Mouse (Mus musculus): ENCODE results near the gene Creb3.

The Creb3 gene

DNA sequence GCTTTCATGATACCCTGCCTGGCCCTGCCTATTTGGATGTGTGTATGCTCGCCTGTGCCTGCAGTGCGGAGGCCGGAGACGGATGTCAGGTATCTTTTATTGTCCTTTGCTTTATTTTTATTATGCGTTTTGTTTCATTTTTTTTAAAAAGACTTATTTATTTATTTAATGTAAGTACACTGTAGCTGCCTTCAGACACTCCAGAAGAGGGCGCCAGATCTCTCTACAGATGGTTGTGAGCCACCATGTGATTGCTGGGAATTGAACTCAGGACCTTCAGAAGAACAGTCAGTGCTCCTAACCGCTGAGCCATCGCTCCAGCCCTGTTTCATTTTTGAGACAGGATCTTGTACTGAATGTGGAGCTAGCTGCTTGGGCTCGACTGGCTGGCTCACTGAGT, 33.6 kb upstream of the Creb3 start:
- no peak overlapping the region for H3K4me3 ChIP-seq (replicated peaks; ENCODE audit: low read length)
- TF ChIP-seq POU5F1 (IDR thresholded peaks at IDR 0.05; ENCODE audit: borderline replicate concordance, low read length) (no peak), CTCF (conservative IDR thresholded peaks at IDR 0.05; ENCODE audit: low read length) (peak; percentile 54)
- H3K36me3 ChIP-seq (ENCODE audit: insufficient read depth, low read length) = peaks cover 28% of the 10 kb centered on the region
- no peaks in the 10 kb centered on the region for H3K9me3 ChIP-seq (ENCODE audit: low read length)
- H3K27me3 ChIP-seq (ENCODE audit: insufficient read depth, low read length) = peaks cover 24% of the 10 kb centered on the region
- H3K4me1 ChIP-seq (replicated peaks; ENCODE audit: low read depth, low read length) = peaks cover 20% of the 10 kb centered on the region

DNA sequence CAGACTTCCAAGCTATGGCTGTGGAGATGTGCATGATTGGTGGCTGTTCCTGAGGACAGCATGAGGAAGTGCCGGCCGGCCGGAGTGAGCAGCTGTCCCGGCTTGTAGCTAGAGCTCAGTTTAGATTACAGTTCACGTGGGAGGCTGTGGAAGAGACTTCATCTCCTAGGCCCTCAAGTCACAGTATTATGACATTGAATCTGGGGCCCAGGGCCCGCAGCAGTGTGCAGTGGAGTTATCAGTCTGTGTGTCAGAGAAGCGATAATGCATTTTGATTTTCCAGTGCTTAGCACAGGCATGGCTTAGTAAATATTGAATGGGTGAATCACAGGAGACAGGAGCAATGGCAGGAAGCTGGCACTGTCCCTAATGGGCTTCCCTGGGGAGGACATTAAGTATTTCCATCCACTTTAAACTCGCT, 32.0 kb upstream of the Creb3 start:
- no peak for TF ChIP-seq NANOG (IDR thresholded peaks at IDR 0.05; ENCODE audit: borderline replicate concordance, low read length)
- no peak for TF ChIP-seq POU5F1 (IDR thresholded peaks at IDR 0.05; ENCODE audit: borderline replicate concordance, low read length)

DNA sequence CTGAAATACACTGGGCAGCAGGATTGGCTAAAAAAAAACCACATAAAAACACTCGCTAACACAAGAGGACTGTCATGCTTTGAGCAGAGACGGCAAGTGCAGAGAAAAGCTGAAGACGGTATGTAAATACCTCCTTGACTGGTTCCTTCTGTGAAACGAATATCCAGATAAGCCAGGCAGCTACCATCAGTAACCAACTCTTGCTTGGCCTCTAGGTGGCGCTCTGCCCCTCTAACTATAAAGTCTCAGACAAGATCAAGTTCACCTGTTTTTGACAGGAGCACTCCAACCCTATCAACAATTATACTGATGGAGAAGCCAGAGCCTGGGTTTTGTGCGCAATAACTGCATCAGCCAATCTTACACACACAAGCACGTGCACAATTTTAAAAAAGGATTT, 31.6 kb upstream of the Creb3 start:
- Histone ChIP-seq H3K9me3 (ENCODE audit: low read length) (no peaks in the 10 kb centered on the region), H3K27me3 (ENCODE audit: insufficient read depth, low read length) (peaks cover 3% of the 10 kb centered on the region), H3K4me3 (replicated peaks; ENCODE audit: low read length) (no peak overlapping the region), H3K4me1 (replicated peaks; ENCODE audit: low read depth, low read length) (peaks cover 27% of the 10 kb centered on the region), H3K36me3 (ENCODE audit: insufficient read depth, low read length) (peaks cover 47% of the 10 kb centered on the region)
- TF ChIP-seq NANOG (IDR thresholded peaks at IDR 0.05; ENCODE audit: borderline replicate concordance, low read length) = no peak
- TF ChIP-seq CTCF (conservative IDR thresholded peaks at IDR 0.05; ENCODE audit: low read length) = peak; percentile 84

More for the DNA sequence above, 32.0 kb upstream of the Creb3 start:
- Histone ChIP-seq H3K4me3 (replicated peaks; ENCODE audit: low read length) (no peak overlapping the region), H3K27me3 (ENCODE audit: insufficient read depth, low read length) (peaks cover 8% of the 10 kb centered on the region), H3K9me3 (ENCODE audit: low read length) (no peaks in the 10 kb centered on the region), H3K36me3 (ENCODE audit: insufficient read depth, low read length) (peaks cover 43% of the 10 kb centered on the region), H3K4me1 (replicated peaks; ENCODE audit: low read depth, low read length) (peaks cover 22% of the 10 kb centered on the region)

DNA sequence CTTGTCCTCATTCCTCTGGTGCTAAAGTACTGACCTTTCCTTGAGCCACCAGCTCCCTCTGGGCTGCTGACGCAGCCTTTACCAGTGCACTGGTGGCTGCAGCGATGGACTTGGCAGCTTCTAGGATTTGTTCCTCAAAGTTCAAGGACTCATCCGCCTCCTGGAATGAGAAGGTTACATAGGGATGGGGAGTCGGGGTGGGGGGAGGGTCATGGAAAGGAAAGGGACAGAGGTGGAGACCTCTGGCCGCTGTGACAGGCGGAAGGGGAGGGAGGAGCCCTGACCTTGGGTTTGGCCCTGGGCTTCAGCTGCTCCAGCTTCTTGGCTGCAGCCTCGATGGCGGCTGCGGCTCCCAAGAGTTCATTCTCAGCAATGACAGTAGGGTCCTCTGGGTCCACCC, 28.9 kb upstream of the Creb3 start:
- no peak for TF ChIP-seq NANOG (IDR thresholded peaks at IDR 0.05; ENCODE audit: borderline replicate concordance, low read length)
- TF ChIP-seq CTCF (conservative IDR thresholded peaks at IDR 0.05; ENCODE audit: low read length) = no peak
- no peak for TF ChIP-seq POU5F1 (IDR thresholded peaks at IDR 0.05; ENCODE audit: borderline replicate concordance, low read length)
- H3K9me3 ChIP-seq (ENCODE audit: low read length) = peaks cover 2% of the 10 kb centered on the region; the same call in 1 of the 2 replicates
- peaks cover 36% of the 10 kb centered on the region for H3K4me1 ChIP-seq (replicated peaks; ENCODE audit: low read depth, low read length)
- H3K36me3 ChIP-seq (ENCODE audit: insufficient read depth, low read length) = peaks cover 74% of the 10 kb centered on the region
- H3K27me3 ChIP-seq (ENCODE audit: insufficient read depth, low read length) = no peaks in the 10 kb centered on the region
- peak overlapping the region; percentile 57; the same call in 1 of the 2 replicates for H3K4me3 ChIP-seq (replicated peaks; ENCODE audit: low read length)

GRCm38 (mm10) chr4:43535628-43536027, 26.5 kb upstream of the Creb3 start:
- TF ChIP-seq CTCF (conservative IDR thresholded peaks at IDR 0.05; ENCODE audit: low read length) (no peak), NANOG (IDR thresholded peaks at IDR 0.05; ENCODE audit: borderline replicate concordance, low read length) (no peak), POU5F1 (IDR thresholded peaks at IDR 0.05; ENCODE audit: borderline replicate concordance, low read length) (no peak)
- peaks cover 36% of the 10 kb centered on the region for H3K4me1 ChIP-seq (replicated peaks; ENCODE audit: low read depth, low read length)
- H3K4me3 ChIP-seq (replicated peaks; ENCODE audit: low read length) = no peak overlapping the region
- H3K36me3 ChIP-seq (ENCODE audit: insufficient read depth, low read length) = peaks cover 98% of the 10 kb centered on the region
- H3K9me3 ChIP-seq (ENCODE audit: low read length) = peaks cover 26% of the 10 kb centered on the region
- H3K27me3 ChIP-seq (ENCODE audit: insufficient read depth, low read length) = no peaks in the 10 kb centered on the region

DNA sequence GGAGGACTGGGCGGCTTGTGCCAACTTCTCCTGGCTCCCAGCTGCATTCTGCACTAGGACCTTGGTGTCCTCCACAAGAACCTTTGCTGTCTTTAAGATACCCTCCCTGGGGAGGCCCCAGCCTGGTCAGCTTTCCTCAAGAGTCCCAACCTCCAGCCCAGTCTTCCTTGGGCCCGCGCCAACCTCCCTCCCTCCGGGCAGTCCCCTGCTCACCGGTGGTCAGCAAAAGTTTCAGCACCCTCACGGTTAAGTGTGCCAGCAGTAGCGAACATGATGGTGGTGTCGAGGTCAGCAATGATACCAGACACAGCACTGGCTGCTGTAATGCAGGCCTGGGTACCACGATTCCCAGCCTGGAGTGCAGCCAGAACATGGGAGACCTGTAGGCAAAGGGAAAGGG, 26.1 kb upstream of the Creb3 start:
- Histone ChIP-seq H3K27me3 (ENCODE audit: insufficient read depth, low read length) (no peaks in the 10 kb centered on the region), H3K9me3 (ENCODE audit: low read length) (peaks cover 30% of the 10 kb centered on the region), H3K36me3 (ENCODE audit: insufficient read depth, low read length) (peaks cover 98% of the 10 kb centered on the region), H3K4me3 (replicated peaks; ENCODE audit: low read length) (no peak overlapping the region), H3K4me1 (replicated peaks; ENCODE audit: low read depth, low read length) (peaks cover 36% of the 10 kb centered on the region)
- TF ChIP-seq NANOG (IDR thresholded peaks at IDR 0.05; ENCODE audit: borderline replicate concordance, low read length) (no peak), CTCF (conservative IDR thresholded peaks at IDR 0.05; ENCODE audit: low read length) (no peak), POU5F1 (IDR thresholded peaks at IDR 0.05; ENCODE audit: borderline replicate concordance, low read length) (no peak)

- H3K4me1 ChIP-seq (replicated peaks; ENCODE audit: low read depth, low read length) = no peaks in the 10 kb centered on the region
- TF ChIP-seq CTCF (conservative IDR thresholded peaks at IDR 0.05; ENCODE audit: low read length) (no peak), POU5F1 (IDR thresholded peaks at IDR 0.05; ENCODE audit: borderline replicate concordance, low read length) (no peak), NANOG (IDR thresholded peaks at IDR 0.05; ENCODE audit: borderline replicate concordance, low read length) (no peak)
- H3K4me3 ChIP-seq (replicated peaks; ENCODE audit: low read length) = peak overlapping the region; percentile 32; the same call in 1 of the 2 replicates
- H3K9me3 ChIP-seq (ENCODE audit: low read length) = peaks cover 87% of the 10 kb centered on the region
- H3K36me3 ChIP-seq (ENCODE audit: insufficient read depth, low read length) = peaks cover 97% of the 10 kb centered on the region
- H3K27me3 ChIP-seq (ENCODE audit: insufficient read depth, low read length) = no peaks in the 10 kb centered on the region
Measured at GRCm38 (mm10) chr4:43542044-43542443, 20.1 kb upstream of the Creb3 start.

DNA sequence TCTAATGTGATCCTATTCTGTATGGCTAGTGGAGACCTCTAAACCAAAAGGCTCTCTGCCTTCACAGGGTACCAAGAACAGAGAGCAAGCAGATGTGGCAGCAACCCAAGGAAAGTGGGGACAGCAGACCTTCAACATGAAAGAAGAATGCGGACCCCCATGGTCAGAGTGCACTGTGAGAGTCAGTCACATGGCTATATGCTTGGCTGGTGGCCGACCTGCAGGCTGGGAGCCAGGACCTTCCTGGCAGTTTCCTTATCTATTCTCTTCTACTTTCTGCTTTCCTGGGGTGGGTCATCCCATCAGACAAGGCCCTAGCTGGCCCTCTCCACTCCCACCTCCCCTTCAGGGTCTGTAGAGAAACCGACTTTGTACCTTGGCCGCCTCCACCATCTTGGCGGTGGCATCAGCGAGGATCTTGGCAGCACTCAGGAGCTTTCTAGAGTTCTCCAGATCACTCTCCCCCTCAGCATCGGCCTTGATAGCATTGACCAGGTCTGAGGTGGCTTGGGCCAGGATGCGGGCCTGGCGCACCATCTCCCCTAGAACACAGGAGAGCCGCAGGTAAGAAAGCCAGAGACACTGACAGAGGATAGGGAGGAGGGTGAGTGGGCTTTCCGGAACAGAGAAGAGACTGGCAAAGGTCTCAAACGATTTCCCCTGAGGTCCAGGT, 15.6 kb upstream of the Creb3 start:
- H3K36me3 ChIP-seq (ENCODE audit: insufficient read depth, low read length) = peaks cover 100% of the 10 kb centered on the region
- H3K4me3 ChIP-seq (replicated peaks; ENCODE audit: low read length) = no peak overlapping the region
- peaks cover 6% of the 10 kb centered on the region; the same call in 1 of the 2 replicates for H3K4me1 ChIP-seq (replicated peaks; ENCODE audit: low read depth, low read length)
- no peaks in the 10 kb centered on the region for H3K27me3 ChIP-seq (ENCODE audit: insufficient read depth, low read length)
- TF ChIP-seq POU5F1 (IDR thresholded peaks at IDR 0.05; ENCODE audit: borderline replicate concordance, low read length) (no peak), CTCF (conservative IDR thresholded peaks at IDR 0.05; ENCODE audit: low read length) (no peak), NANOG (IDR thresholded peaks at IDR 0.05; ENCODE audit: borderline replicate concordance, low read length) (no peak)
- H3K9me3 ChIP-seq (ENCODE audit: low read length) = peaks cover 52% of the 10 kb centered on the region

- peaks cover 46% of the 10 kb centered on the region for H3K9me3 ChIP-seq (ENCODE audit: low read length)
- no peaks in the 10 kb centered on the region for H3K27me3 ChIP-seq (ENCODE audit: insufficient read depth, low read length)
- peaks cover 100% of the 10 kb centered on the region for H3K36me3 ChIP-seq (ENCODE audit: insufficient read depth, low read length)
- TF ChIP-seq POU5F1 (IDR thresholded peaks at IDR 0.05; ENCODE audit: borderline replicate concordance, low read length) = no peak
- TF ChIP-seq CTCF (conservative IDR thresholded peaks at IDR 0.05; ENCODE audit: low read length) = no peak
- no peak for TF ChIP-seq NANOG (IDR thresholded peaks at IDR 0.05; ENCODE audit: borderline replicate concordance, low read length)
- no peak overlapping the region for H3K4me3 ChIP-seq (replicated peaks; ENCODE audit: low read length)
- H3K4me1 ChIP-seq (replicated peaks; ENCODE audit: low read depth, low read length) = peaks cover 6% of the 10 kb centered on the region; the same call in 1 of the 2 replicates
Measured at GRCm38 (mm10) chr4:43547160-43547559, 15.0 kb upstream of the Creb3 start.
